Mouse (Mus musculus) Patski (cell line): ENCODE results near the gene Naxd. TPM values are rescaled to one million over a fixed set of nuclear protein-coding genes. Genes with fewer than 3 reads are reported as not detected.

Experiments used
- ATAC-seq: fragments of 100-300 bp; one replicate; pipeline ENCODE4 v1.8.0; 2021
- CTCF ChIA-PET: fragments of 350-600 bp; sonication (Branson Sonifier 250); formaldehyde crosslinking; loops from one replicate; lab custom pipeline; 2022; ENCODE audit warnings: inconsistent platforms; lab: Charles Lee
- POLR2A ChIA-PET: fragments of 350-600 bp; sonication (Branson Sonifier 250); formaldehyde crosslinking; loops from one replicate; lab custom pipeline; 2022; ENCODE audit warnings: antibody characterized with exemption, inconsistent platforms; lab: Charles Lee
- DNase-seq: peaks from one replicate; pipeline ENCODE4 v3.0.0-alpha.2; 2011; ENCODE audit warnings: low read depth, low spot score
- H3K27me3 ChIP-seq: fragments of 371-371 bp; one replicate; pipeline ENCODE4 v1.5.1; 2021
- CTCF ChIP-seq: fragments of 100-300 bp; IDR thresholded peaks from one replicate; pipeline ENCODE4 v1.5.1; 2021
- in situ Hi-C: fragments of 300-500 bp; cut with MboI; formaldehyde crosslinking; loops from 3 replicates; pipeline ENCODE4 v1.11.1; 2018; ENCODE audit warnings: low pct_unique_long_range_greater_than_20kb, mixed read lengths
- polyA plus RNA-seq: library from polyadenylated mRNA; unstranded; gene quantifications from one replicate; pipeline ENCODE4 v1.2.3, GENCODE M21; 2021

The Naxd gene
- polyA plus RNA-seq, 1 experiment from 2014 or later: 108 TPM

DNA sequence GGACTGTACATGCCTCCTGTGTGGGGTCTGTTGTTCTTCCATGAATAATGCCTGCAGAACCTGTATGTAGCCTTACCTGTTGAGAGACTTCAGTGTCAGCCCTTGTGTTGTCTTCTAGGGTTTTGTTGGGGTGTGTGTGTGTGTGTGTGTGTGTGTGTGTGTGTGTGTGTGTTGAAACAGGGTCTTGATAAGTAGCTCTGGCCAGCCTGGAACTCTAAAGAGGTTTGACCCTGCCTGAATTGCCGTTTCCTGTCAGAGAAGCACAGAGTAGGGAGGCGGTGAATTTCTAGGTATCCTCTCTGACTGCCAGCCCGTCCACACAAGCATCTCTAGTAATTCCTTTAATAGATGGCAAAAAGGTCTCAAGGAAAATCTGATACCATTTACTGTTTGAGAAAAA, 62.2 kb downstream of the Naxd start:
- in situ Hi-C loops: no loop called here
- no peak for TF ChIP-seq CTCF
- no peaks in the 10 kb centered on the region for H3K27me3 ChIP-seq
- DNase-seq (no peak), ATAC-seq (no peak)
- ChIA-PET CTCF (interaction anchor here (1.0 kb wide), 1 partner anchor 138 kb away, joined by 3 read pairs; no protein-coding TSS in a partner anchor), POLR2A (no interaction called here)

- no peak for ATAC-seq
- in situ Hi-C loops: loop anchor here (5.0 kb wide), 1 partner anchor 42 kb away; no protein-coding TSS in a partner anchor
- H3K27me3 ChIP-seq: no peaks in the 10 kb centered on the region
- DNase-seq: no peak
- ChIA-PET CTCF (no interaction called here), POLR2A (no interaction called here)
- no peak for TF ChIP-seq CTCF
Observed at GRCm38 (mm10) chr8:11560220-11560619, 62.9 kb downstream of the Naxd start.

DNA sequence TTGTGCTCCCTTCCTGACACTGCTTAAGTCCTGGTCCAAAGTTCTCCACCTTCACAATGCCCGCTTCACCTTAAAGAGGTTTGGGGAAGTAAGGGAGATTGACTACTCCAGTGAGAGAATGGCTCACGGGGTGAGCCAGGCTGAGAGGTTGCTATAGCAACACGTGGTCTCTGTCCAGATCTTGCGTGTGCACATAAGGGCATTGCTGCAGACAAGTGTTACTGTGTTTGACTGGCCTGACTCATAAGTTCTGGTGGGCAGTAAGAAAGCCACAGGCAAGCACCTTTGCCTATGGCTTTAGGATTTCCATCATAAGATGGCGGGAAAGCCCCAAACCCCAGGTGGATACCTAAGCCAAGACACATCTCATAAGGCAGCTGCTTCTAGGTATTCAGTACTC, 66.9 kb downstream of the Naxd start:
- POLR2A ChIA-PET: no interaction called here
- ATAC-seq (no peak), DNase-seq (no peak)
- in situ Hi-C loops: loop anchor here (5.0 kb wide), 1 partner anchor 38 kb away; no protein-coding TSS in a partner anchor
- CTCF ChIA-PET: interaction anchor here (0.6 kb wide), 1 partner anchor 37 kb away, joined by 3 read pairs; no protein-coding TSS in a partner anchor
- no peak for TF ChIP-seq CTCF
- no peaks in the 10 kb centered on the region for H3K27me3 ChIP-seq

Other genes with a start within 250 kb of the Naxd start
- 206 TPM for gene Col4a2, start 184.7 kb upstream of the Naxd start, polyA plus RNA-seq
- gene Col4a1, start 184.7 kb upstream of the Naxd start, polyA plus RNA-seq: 336 TPM
- 70.7 TPM for gene Rab20, start 18.8 kb upstream of the Naxd start, polyA plus RNA-seq
- gene Cars2, start 53.3 kb downstream of the Naxd start, polyA plus RNA-seq: 46.2 TPM
- 71.3 TPM for gene Ing1, start 58.1 kb downstream of the Naxd start, polyA plus RNA-seq
- 78.7 TPM for gene Ankrd10, start 138.3 kb downstream of the Naxd start, polyA plus RNA-seq
- not detected for gene 1700016D06Rik, start 203.6 kb downstream of the Naxd start, polyA plus RNA-seq
- gene Arhgef7, start 230.2 kb downstream of the Naxd start, polyA plus RNA-seq: 53.7 TPM